Mouse (Mus musculus): ENCODE results near the gene Tmod3.

- no peak for TF ChIP-seq CTCF (conservative IDR thresholded peaks at IDR 0.05; ENCODE audit: low read length)
- no peak for TF ChIP-seq NANOG (IDR thresholded peaks at IDR 0.05; ENCODE audit: borderline replicate concordance, low read length)
Measured at GRCm38 (mm10) chr9:75549010-75549409, 10.4 kb downstream of the Tmod3 start.
